Mouse (Mus musculus): ENCODE measurements around the gene Nppa. TPM values are rescaled to one million over a fixed set of nuclear protein-coding genes. Genes with fewer than 3 reads are reported as not detected.

Gene Nppa
- not detected for polyA plus RNA-seq (2012; fragmentation: generic; extraction: Trizol)

GRCm38 (mm10) chr4:148000202-148000772 lies at the start of gene Nppa:
Nppa (plus strand) TSS chr4:148000722.

GRCm38 (mm10) chr4:147985205-147986132 lies 15.1 kb upstream of the Nppa start, which contains the start of gene Nppb:
Nppb (plus strand) TSS chr4:147985788.

DNA sequence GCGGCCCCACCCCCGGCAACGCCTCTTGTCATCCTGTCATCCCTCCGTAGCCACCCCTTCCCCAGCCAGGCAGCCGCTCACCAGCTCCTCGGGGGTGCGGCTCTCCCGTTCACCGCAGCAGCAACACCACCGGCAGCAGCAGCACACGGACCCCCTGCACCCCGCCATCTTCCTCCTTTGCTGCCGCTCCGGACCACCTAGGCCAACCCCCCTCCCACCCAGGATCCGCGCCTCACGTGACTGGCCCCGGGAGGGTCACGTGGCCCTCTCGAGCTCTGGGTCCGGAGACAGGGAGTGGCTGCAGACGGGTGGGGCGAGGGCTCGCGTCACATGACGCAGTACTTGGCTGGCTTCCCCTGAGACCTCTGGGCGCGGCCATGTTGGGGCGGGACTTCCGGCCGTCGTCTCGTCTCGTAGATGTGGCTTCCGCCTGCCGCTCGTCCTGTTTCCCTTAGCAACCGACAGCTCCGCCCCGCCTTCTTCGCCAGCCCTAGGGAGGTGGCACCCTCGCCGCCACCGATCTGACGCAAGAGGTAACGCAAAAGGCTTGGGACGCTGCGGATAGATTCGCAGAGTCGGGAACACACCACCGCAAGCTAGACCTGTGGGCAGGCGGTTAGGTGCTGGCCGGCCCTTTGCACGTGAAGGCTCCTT lies 38.2 kb downstream of the Nppa start, which contains the start of the genes Clcn6 and Mthfr:
TSS of gene Clcn6 (minus strand) at position 222 of the 654 bp plus-strand sequence.
TSS of gene Mthfr (plus strand) at position 478 of the 654 bp plus-strand sequence.

Other genes with a start within 250 kb of the Nppa start
- under 1 TPM in 1 of 2 experiments, not detected in 1; 0.05 TPM for gene Zfp984, start 190.9 kb upstream of the Nppa start, polyA plus RNA-seq (2012; fragmentation: generic; extraction: Trizol)
- gene Zfp933, start 152.4 kb upstream of the Nppa start, polyA plus RNA-seq (2012; fragmentation: generic; extraction: Trizol), result under 1 TPM; 0.02 to 0.35 TPM
- gene Miip, start 131.9 kb upstream of the Nppa start, polyA plus RNA-seq (2012; fragmentation: generic; extraction: Trizol), result 10 to 100 TPM; 18.3 to 21.0 TPM
- 1 to 10 TPM in 1 of 2 experiments, under 1 TPM in 1; 0.26 to 2.9 TPM for gene Fv1, start 131.7 kb upstream of the Nppa start, polyA plus RNA-seq (2012; fragmentation: generic; extraction: Trizol)
- gene Mfn2, start 96.0 kb upstream of the Nppa start, polyA plus RNA-seq (2012; fragmentation: generic; extraction: Trizol), result 10 to 100 TPM; 21.7 to 28.1 TPM
- gene Plod1, start 64.0 kb upstream of the Nppa start, polyA plus RNA-seq (2012; fragmentation: generic; extraction: Trizol), result 10 to 100 TPM; 25.9 to 69.0 TPM
- 10 to 100 TPM; 15.3 to 43.6 TPM for gene 2510039O18Rik, start 59.8 kb upstream of the Nppa start, polyA plus RNA-seq (2012; fragmentation: generic; extraction: Trizol)
- gene Nppb, start 14.9 kb upstream of the Nppa start, polyA plus RNA-seq (2012; fragmentation: generic; extraction: Trizol), result not detected
- gene Clcn6, start 38.1 kb downstream of the Nppa start, polyA plus RNA-seq (2012; fragmentation: generic; extraction: Trizol), result 1 to 10 TPM; 1.5 to 7.3 TPM
- 10 to 100 TPM in 1 of 2 experiments, 1 to 10 TPM in 1; 4.5 to 16.9 TPM for gene Mthfr, start 38.4 kb downstream of the Nppa start, polyA plus RNA-seq (2012; fragmentation: generic; extraction: Trizol)
- 10 to 100 TPM; 17.7 TPM for gene Agtrap, start 87.3 kb downstream of the Nppa start, polyA plus RNA-seq (2012; fragmentation: generic; extraction: Trizol)
- gene Mad2l2, start 129.7 kb downstream of the Nppa start, polyA plus RNA-seq (2012; fragmentation: generic; extraction: Trizol), result 10 to 100 TPM; 29.3 to 46.0 TPM
- gene Draxin, start 130.0 kb downstream of the Nppa start, polyA plus RNA-seq (2012; fragmentation: generic; extraction: Trizol), result under 1 TPM; under 0.01 to 0.14 TPM
- 10 to 100 TPM; 66.2 to 95.0 TPM for gene Fbxo6, start 151.4 kb downstream of the Nppa start, polyA plus RNA-seq (2012; fragmentation: generic; extraction: Trizol)
- 1 to 10 TPM in 1 of 2 experiments, under 1 TPM in 1; 0.50 to 2.3 TPM for gene Fbxo44, start 159.8 kb downstream of the Nppa start, polyA plus RNA-seq (2012; fragmentation: generic; extraction: Trizol)
- 1 to 10 TPM; 1.2 to 2.9 TPM for gene Fbxo2, start 159.9 kb downstream of the Nppa start, polyA plus RNA-seq (2012; fragmentation: generic; extraction: Trizol)

Measured in C3H10T1/2 (cell line).